In genomic region chr11:32321196-32321565, GRCm38 (mm10) we compare ENCODE assay signal across 8 mouse cellular contexts. TPM values are rescaled to one million over a fixed set of nuclear protein-coding genes. Genes with fewer than 3 reads are reported as not detected.
DNase-seq lines count a peak whose midpoint lies in the region; ATAC-seq and TF ChIP-seq lines count a peak whose summit lies in the region.

No protein-coding gene starts in this region.

- no peak for ATAC-seq in forebrain, embryonic 14.5 days
- no peak for ATAC-seq in limb, embryonic 14.5 days (ENCODE audit: low FRiP score, low read depth)

- no peak overlapping the region for H3K4me3 ChIP-seq in forebrain, embryonic 14.5 days (ENCODE audit: low read depth, low read length)
- H3K4me3 ChIP-seq in limb, embryonic 14.5 days (replicated peaks; ENCODE audit: low read length) = no peak overlapping the region

- 35% methylated on average over 8 of the region's 8 CpGs for WGBS in forebrain, embryonic 14.5 days
- WGBS in limb, embryonic 14.5 days = 36% methylated on average over 8 of the region's 8 CpGs

- peak; percentile 43 for DNase-seq in urinary bladder, postnatal 25 days (ENCODE audit: low spot score)
- no peak for DNase-seq in urinary bladder, adult 2 months (ENCODE audit: low spot score)
- DNase-seq in c-Kit-positive CD71-negative TER-119-negative erythroid progenitor cells, embryonic 14.5 days (ENCODE audit: low read depth) = peak; percentile 72
- DNase-seq in forebrain, embryonic 14.5 days (ENCODE audit: low spot score) = peak; percentile 57
- peak; percentile 74 for DNase-seq in induced T-regulatory cell, adult 2 months (ENCODE audit: low read depth)
- peak; percentile 62 for DNase-seq in limb, embryonic 14.5 days (ENCODE audit: low spot score)
- peak; percentile 64 for DNase-seq in naive thymus-derived CD4-positive, alpha-beta T cell, adult 2 months (ENCODE audit: low read depth)
- peak; percentile 79 for DNase-seq in thymus, postnatal 0 days (ENCODE audit: low spot score)

- H3K27me3 ChIP-seq in forebrain, embryonic 14.5 days (replicated peaks; ENCODE audit: control insufficient read depth, insufficient read depth, low read length) = no peaks in the 10 kb centered on the region
- no peaks in the 10 kb centered on the region for H3K27me3 ChIP-seq in limb, embryonic 14.5 days (ENCODE audit: control insufficient read depth, insufficient read depth, low read length)

- H3K9ac ChIP-seq in forebrain, embryonic 14.5 days (ENCODE audit: low read length) = no peak overlapping the region
- no peak overlapping the region for H3K9ac ChIP-seq in limb, embryonic 14.5 days (ENCODE audit: low read depth, low read length, severe bottlenecking)

- no peaks in the 10 kb centered on the region for H3K9me3 ChIP-seq in forebrain, embryonic 14.5 days (replicated peaks; ENCODE audit: control insufficient read depth, low read length)
- no peaks in the 10 kb centered on the region for H3K9me3 ChIP-seq in limb, embryonic 14.5 days (ENCODE audit: control insufficient read depth, low read length)

- no peak overlapping the region for H3K4me2 ChIP-seq in forebrain, embryonic 14.5 days (ENCODE audit: low read length)
- no peak overlapping the region for H3K4me2 ChIP-seq in limb, embryonic 14.5 days (replicated peaks; ENCODE audit: low read depth, low read length, severe bottlenecking)

- no peaks in the 10 kb centered on the region for H3K4me1 ChIP-seq in forebrain, embryonic 14.5 days (ENCODE audit: control insufficient read depth, insufficient read depth, low read length)
- H3K4me1 ChIP-seq in limb, embryonic 14.5 days (ENCODE audit: control insufficient read depth, insufficient read depth, low read length) = no peaks in the 10 kb centered on the region

- no peak overlapping the region for H3K27ac ChIP-seq in forebrain, embryonic 14.5 days (ENCODE audit: low read depth, low read length)
- no peak overlapping the region for H3K27ac ChIP-seq in limb, embryonic 14.5 days (replicated peaks; ENCODE audit: low read depth, low read length)

- no peaks in the 10 kb centered on the region for H3K36me3 ChIP-seq in forebrain, embryonic 14.5 days (ENCODE audit: control insufficient read depth, insufficient read depth, low read length)
- no peaks in the 10 kb centered on the region for H3K36me3 ChIP-seq in limb, embryonic 14.5 days (ENCODE audit: control insufficient read depth, insufficient read depth, low read length)

- no peak for TF ChIP-seq POLR2A in limb, embryonic 14.5 days (IDR thresholded peaks at IDR 0.05; ENCODE audit: borderline replicate concordance, extremely low read depth, insufficient read depth, insufficient read length)

RNA-seq across cellular contexts. Expression of gene Hbq1a, which starts 21.3 kb away (rescaled TPM):
- not detected in 2 replicates for polyA plus RNA-seq in urinary bladder, adult 2 months (2012; rRNA removed)
- 0.63 and 0.75 TPM in 2 replicates for polyA plus RNA-seq in forebrain, embryonic 14.5 days (2014; fragmentation: Nextera tagmentation; extraction: Ambion mirVana)
- 0.83 and 1.3 TPM in 2 replicates for polyA plus RNA-seq in limb, embryonic 14.5 days (2012; rRNA removed)
- polyA plus RNA-seq in limb, embryonic 14.5 days (2014; fragmentation: Nextera tagmentation; extraction: Ambion mirVana) = 0.97 and 1.3 TPM in 2 replicates
- not detected in 2 replicates for polyA plus RNA-seq in thymus, postnatal 0 days (2015; fragmentation: Nextera tagmentation; extraction: Ambion mirVana)

RNA-seq across cellular contexts. Expression of gene Hba-a2, which starts 24.9 kb away (rescaled TPM):
- 173 and 196 TPM in 2 replicates for polyA plus RNA-seq in urinary bladder, adult 2 months (2012; rRNA removed)
- polyA plus RNA-seq in forebrain, embryonic 14.5 days (2014; fragmentation: Nextera tagmentation; extraction: Ambion mirVana) = 5,936 and 7,230 TPM in 2 replicates
- polyA plus RNA-seq in limb, embryonic 14.5 days (2012; rRNA removed) = 9,478 and 10,620 TPM in 2 replicates
- polyA plus RNA-seq in limb, embryonic 14.5 days (2014; fragmentation: Nextera tagmentation; extraction: Ambion mirVana) = 9,964 and 14,532 TPM in 2 replicates
- 1,475 and 1,659 TPM in 2 replicates for polyA plus RNA-seq in thymus, postnatal 0 days (2015; fragmentation: Nextera tagmentation; extraction: Ambion mirVana)

RNA-seq across cellular contexts. Expression of gene Sh3pxd2b, which starts 26.4 kb away (rescaled TPM):
- 10.0 and 15.0 TPM in 2 replicates for polyA plus RNA-seq in urinary bladder, adult 2 months (2012; rRNA removed)
- 13.4 and 17.0 TPM in 2 replicates for polyA plus RNA-seq in forebrain, embryonic 14.5 days (2014; fragmentation: Nextera tagmentation; extraction: Ambion mirVana)
- 44.3 and 52.8 TPM in 2 replicates for polyA plus RNA-seq in limb, embryonic 14.5 days (2012; rRNA removed)
- polyA plus RNA-seq in limb, embryonic 14.5 days (2014; fragmentation: Nextera tagmentation; extraction: Ambion mirVana) = 31.5 and 31.8 TPM in 2 replicates
- 2.3 and 2.7 TPM in 2 replicates for polyA plus RNA-seq in thymus, postnatal 0 days (2015; fragmentation: Nextera tagmentation; extraction: Ambion mirVana)

RNA-seq across cellular contexts. Expression of gene Hbq1b, which starts 34.4 kb away (rescaled TPM):
- not detected in 2 replicates for polyA plus RNA-seq in urinary bladder, adult 2 months (2012; rRNA removed)
- polyA plus RNA-seq in forebrain, embryonic 14.5 days (2014; fragmentation: Nextera tagmentation; extraction: Ambion mirVana) = 1.1 and 1.6 TPM in 2 replicates
- polyA plus RNA-seq in limb, embryonic 14.5 days (2012; rRNA removed) = 0.87 and 2.4 TPM in 2 replicates
- 0.91 and 1.1 TPM in 2 replicates for polyA plus RNA-seq in limb, embryonic 14.5 days (2014; fragmentation: Nextera tagmentation; extraction: Ambion mirVana)
- 0.33 and 0.34 TPM in 2 replicates for polyA plus RNA-seq in thymus, postnatal 0 days (2015; fragmentation: Nextera tagmentation; extraction: Ambion mirVana)

RNA-seq across cellular contexts. Expression of gene Hba-a1, which starts 37.9 kb away (rescaled TPM):
- polyA plus RNA-seq in urinary bladder, adult 2 months (2012; rRNA removed) = 62.4 and 76.0 TPM in 2 replicates
- 2,348 and 2,639 TPM in 2 replicates for polyA plus RNA-seq in forebrain, embryonic 14.5 days (2014; fragmentation: Nextera tagmentation; extraction: Ambion mirVana)
- polyA plus RNA-seq in limb, embryonic 14.5 days (2012; rRNA removed) = 4,119 and 4,850 TPM in 2 replicates
- polyA plus RNA-seq in limb, embryonic 14.5 days (2014; fragmentation: Nextera tagmentation; extraction: Ambion mirVana) = 3,906 and 5,793 TPM in 2 replicates
- polyA plus RNA-seq in thymus, postnatal 0 days (2015; fragmentation: Nextera tagmentation; extraction: Ambion mirVana) = 616 and 668 TPM in 2 replicates
